Mouse (Mus musculus) lung, adult 2 months (tissue): ENCODE measurements around the gene Ptchd3.

Experiments
- CTCF ChIP-seq: fragments of 200-500 bp; IDR thresholded peaks from 2 replicates; pipeline ENCODE4 v1.5.1; 2011; ENCODE audit warnings: mild to moderate bottlenecking, low read length, control low read depth; ENCODE audit not compliant: insufficient read depth
- POLR2A ChIP-seq: fragments of 200-500 bp; IDR thresholded peaks from 2 replicates; pipeline ENCODE4 v1.6.1; 2011; ENCODE audit warnings: low read depth, mild to moderate bottlenecking, control low read depth, low read length, borderline replicate concordance; ENCODE audit errors: extremely low read depth

GRCm38 (mm10) chr11:121794186-121794585, 35.9 kb upstream of the Ptchd3 start:
- no peak for TF ChIP-seq CTCF
- TF ChIP-seq POLR2A = no peak
